Mouse (Mus musculus) urinary bladder, adult 18-20 months (tissue): ENCODE measurements around the gene Cd300ld2.
"Not testable (repeated sequence)": the region's sequence is repeated elsewhere in the genome, so short reads cannot be mapped to it uniquely, and the experiment has no call there.

Experiments
- DNase-seq, 2 experiments: peaks; one replicate each; pipeline ENCODE4 v3.0.0; 2022; ENCODE audit warnings: low spot score in 2 of 2, mixed read lengths in 2 of 2

Gene Cd300ld2

GRCm38 (mm10) chr11:115016093-115016492 lies at the start of gene Cd300ld2:
Gene Cd300ld2 (minus strand): TSS chr11:115016193.
- not testable (repeated sequence) for DNase-seq

- DNase-seq: no peak
These were observed 46.1 kb upstream of the Cd300ld2 start, which contains the start of gene Cd300e for GRCm38 (mm10) chr11:115062077-115062476. Gene Cd300e (minus strand): TSS chr11:115062177.

GRCm38 (mm10) chr11:115059797-115060196 lies 43.8 kb upstream of the Cd300ld2 start:
- DNase-seq: no peak

GRCm38 (mm10) chr11:115058701-115059100 lies 42.7 kb upstream of the Cd300ld2 start:
- no peak for DNase-seq

GRCm38 (mm10) chr11:115054537-115054936 lies 38.5 kb upstream of the Cd300ld2 start:
- no peak for DNase-seq

GRCm38 (mm10) chr11:115052991-115053390 lies 37.0 kb upstream of the Cd300ld2 start:
- no peak for DNase-seq

GRCm38 (mm10) chr11:115052206-115052605 lies 36.2 kb upstream of the Cd300ld2 start:
- no peak for DNase-seq

GRCm38 (mm10) chr11:115049282-115049895 lies 33.4 kb upstream of the Cd300ld2 start:
- no peak for DNase-seq

GRCm38 (mm10) chr11:115048259-115048658 lies 32.3 kb upstream of the Cd300ld2 start, which contains the start of gene Cd300ld3:
Gene Cd300ld3 (minus strand): TSS chr11:115048409.
- no peak for DNase-seq

GRCm38 (mm10) chr11:115037669-115038068 lies 21.7 kb upstream of the Cd300ld2 start, which contains the start of gene Cd300ld5:
Gene Cd300ld5 (minus strand): TSS chr11:115037769.
- not testable (repeated sequence) for DNase-seq

- not testable (repeated sequence) for DNase-seq
These were observed 10.9 kb upstream of the Cd300ld2 start, which contains the start of gene Cd300ld4 for GRCm38 (mm10) chr11:115026912-115027311. Gene Cd300ld4 (minus strand): TSS chr11:115027012.

GRCm38 (mm10) chr11:115004070-115004469 lies 11.9 kb downstream of the Cd300ld2 start:
- no peak for DNase-seq

- DNase-seq: no peak
These were observed 14.4 kb downstream of the Cd300ld2 start, which contains the start of gene Cd300c2 for GRCm38 (mm10) chr11:115001474-115002040. Gene Cd300c2 (minus strand): TSS chr11:115001880.

- no peak for DNase-seq
These were observed 26.2 kb downstream of the Cd300ld2 start, which contains the start of gene Cd300ld for GRCm38 (mm10) chr11:114989793-114990192. Gene Cd300ld (minus strand): TSS chr11:114989922.

GRCm38 (mm10) chr11:114981866-114982265 lies 34.1 kb downstream of the Cd300ld2 start:
- DNase-seq: no peak

GRCm38 (mm10) chr11:114972726-114973125 lies 43.3 kb downstream of the Cd300ld2 start:
- DNase-seq: no peak

GRCm38 (mm10) chr11:114968752-114969207 lies 47.2 kb downstream of the Cd300ld2 start, which contains the start of gene Cd300c:
Gene Cd300c (minus strand): TSS chr11:114969157.
- no peak for DNase-seq

GRCm38 (mm10) chr11:114965182-114965828 lies 50.7 kb downstream of the Cd300ld2 start:
- DNase-seq: no peak

GRCm38 (mm10) chr11:114960369-114960768 lies 55.6 kb downstream of the Cd300ld2 start:
- no peak for DNase-seq
